27 mouse cellular contexts compared by ENCODE assay signal in the genomic region with DNA sequence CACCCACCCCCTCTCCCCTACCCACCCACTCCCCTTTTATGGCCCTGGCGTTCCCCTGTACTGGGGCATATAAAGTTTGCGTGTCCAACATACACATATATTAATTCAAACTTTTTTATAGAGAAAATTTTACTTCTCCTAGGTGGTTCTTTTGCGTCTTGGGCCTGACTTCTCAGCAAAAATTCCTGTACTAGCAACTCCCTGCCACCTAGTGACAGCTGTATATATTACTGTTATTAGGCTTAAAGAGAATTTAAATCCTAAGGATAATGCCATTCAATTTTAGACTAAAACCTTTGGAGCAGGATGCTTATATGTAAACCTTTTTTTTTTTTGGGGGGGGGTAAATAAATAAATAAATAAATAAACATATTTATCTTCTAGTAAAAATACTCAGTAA. TPM values are rescaled to one million over a fixed set of nuclear protein-coding genes. Genes with fewer than 3 reads are reported as not detected.
DNase-seq lines count a peak whose midpoint lies in the region; ATAC-seq and TF ChIP-seq lines count a peak whose summit lies in the region.
"Had no signal": no experiment of that assay in that cellular context is flagged by ENCODE, and none has a peak within 500 bp of the region (broad histone marks: within the 10 kb centered on the region; RNA-seq: fewer than 3 reads in every experiment).

No protein-coding gene starts in this region.

- peak; percentile 24; the same call in 1 of the 2 replicates for TF ChIP-seq CTCF in intestine, postnatal 0 days (IDR thresholded peaks at IDR 0.05; ENCODE audit: low read depth)
- TF ChIP-seq CTCF in lung, postnatal 0 days (IDR thresholded peaks at IDR 0.05) = peak; percentile 15; the same call in 1 of the 2 replicates

- H3K36me3 ChIP-seq in intestine, postnatal 0 days (ENCODE audit: control insufficient read depth, insufficient read depth) = no peaks in the 10 kb centered on the region
- no peaks in the 10 kb centered on the region for H3K36me3 ChIP-seq in intestine, embryonic 16.5 days (ENCODE audit: control insufficient read depth, insufficient read depth, low read length)
- H3K36me3 ChIP-seq in lung, postnatal 0 days (ENCODE audit: insufficient read depth, low read length) = no peaks in the 10 kb centered on the region
- peaks cover 14% of the 10 kb centered on the region for H3K36me3 ChIP-seq in liver, embryonic 12.5 days
- H3K36me3 ChIP-seq: midbrain, embryonic 15.5 days had no signal

- H3K27me3 ChIP-seq in intestine, postnatal 0 days (replicated peaks; ENCODE audit: control insufficient read depth, insufficient read depth, low read length) = no peaks in the 10 kb centered on the region
- no peaks in the 10 kb centered on the region for H3K27me3 ChIP-seq in intestine, embryonic 16.5 days (replicated peaks; ENCODE audit: control insufficient read depth, insufficient read depth, low read length)
- no peaks in the 10 kb centered on the region for H3K27me3 ChIP-seq in lung, postnatal 0 days (replicated peaks; ENCODE audit: insufficient read depth, low read length)
- H3K27me3 ChIP-seq in liver, embryonic 12.5 days (replicated peaks) = no peaks in the 10 kb centered on the region
- H3K27me3 ChIP-seq: embryonic facial prominence, embryonic 15.5 days; forebrain, embryonic 15.5 days; heart, embryonic 12.5 days; megakaryocyte, embryonic 14.5 days; midbrain, embryonic 15.5 days; stomach, embryonic 15.5 days had no signal

- H3K4me3 ChIP-seq in intestine, postnatal 0 days (ENCODE audit: low read depth, low read length) = no peak overlapping the region
- H3K4me3 ChIP-seq in intestine, embryonic 16.5 days (ENCODE audit: low read length) = no peak overlapping the region
- H3K4me3 ChIP-seq in lung, postnatal 0 days (ENCODE audit: low read depth, low read length) = no peak overlapping the region
- H3K4me3 ChIP-seq in liver, embryonic 12.5 days = no peak overlapping the region
- H3K4me3 ChIP-seq: embryonic facial prominence, embryonic 15.5 days; forebrain, embryonic 15.5 days; heart, embryonic 12.5 days; megakaryocyte, embryonic 14.5 days; midbrain, embryonic 15.5 days; stomach, embryonic 15.5 days had no signal

- no peak overlapping the region for H3K4me2 ChIP-seq in intestine, postnatal 0 days (replicated peaks; ENCODE audit: low read depth)
- H3K4me2 ChIP-seq in intestine, embryonic 16.5 days (ENCODE audit: low read depth, low read length) = no peak overlapping the region
- H3K4me2 ChIP-seq in lung, postnatal 0 days (replicated peaks; ENCODE audit: low read depth, low read length) = no peak overlapping the region
- no peak overlapping the region for H3K4me2 ChIP-seq in liver, embryonic 12.5 days
- H3K4me2 ChIP-seq: embryonic facial prominence, embryonic 15.5 days; forebrain, embryonic 15.5 days; heart, embryonic 12.5 days; midbrain, embryonic 15.5 days; stomach, embryonic 15.5 days had no signal

- H3K27ac ChIP-seq in intestine, postnatal 0 days (ENCODE audit: low read depth, low read length) = no peak overlapping the region
- H3K27ac ChIP-seq in intestine, embryonic 16.5 days (ENCODE audit: low read length) = no peak overlapping the region
- H3K27ac ChIP-seq in lung, postnatal 0 days (ENCODE audit: low read length) = no peak overlapping the region
- no peak overlapping the region for H3K27ac ChIP-seq in liver, embryonic 12.5 days
- H3K27ac ChIP-seq: embryonic facial prominence, embryonic 15.5 days; forebrain, embryonic 15.5 days; midbrain, embryonic 15.5 days; stomach, embryonic 15.5 days had no signal

- DNase-seq in lung, postnatal 0 days (ENCODE audit: low spot score) = peak; percentile 31
- DNase-seq in lung, postnatal 36 days = no peak
- DNase-seq in NIH3T3 (ENCODE audit: low read depth) = peak; percentile 52
- no peak for DNase-seq in yolk sac, embryonic 10.5 days (ENCODE audit: low spot score)
- DNase-seq: adrenal gland, postnatal 14 days; B cell, adult 2 months; cerebellum, adult 11 months; cerebellum, adult 9-11 months; gastrocnemius, postnatal 14 days; heart, adult 11 months; heart, postnatal 14 days; kidney, adult 2 months; kidney, postnatal 25 days; liver; lung, postnatal 14 days; right cerebral cortex, adult 18-20 months; thymus, adult 2 months; thymus, postnatal 4 days had no signal

- no peaks in the 10 kb centered on the region for H3K4me1 ChIP-seq in intestine, postnatal 0 days (replicated peaks; ENCODE audit: control insufficient read depth, insufficient read depth, low read length)
- no peaks in the 10 kb centered on the region for H3K4me1 ChIP-seq in intestine, embryonic 16.5 days (ENCODE audit: control insufficient read depth, insufficient read depth, low read length)
- H3K4me1 ChIP-seq in lung, postnatal 0 days (ENCODE audit: insufficient read depth, low read depth, low read length) = no peaks in the 10 kb centered on the region
- H3K4me1 ChIP-seq in liver, embryonic 12.5 days = peaks cover 7% of the 10 kb centered on the region
- H3K4me1 ChIP-seq: forebrain, embryonic 15.5 days; heart, embryonic 12.5 days; midbrain, embryonic 15.5 days; stomach, embryonic 15.5 days had no signal

- no peaks in the 10 kb centered on the region for H3K9me3 ChIP-seq in intestine, postnatal 0 days (ENCODE audit: control insufficient read depth)
- H3K9me3 ChIP-seq in intestine, embryonic 16.5 days (ENCODE audit: control insufficient read depth, low read length) = no peaks in the 10 kb centered on the region
- H3K9me3 ChIP-seq in lung, postnatal 0 days (ENCODE audit: low read length) = no peaks in the 10 kb centered on the region
- H3K9me3 ChIP-seq in liver, embryonic 12.5 days (replicated peaks) = no peaks in the 10 kb centered on the region
- H3K9me3 ChIP-seq: embryonic facial prominence, embryonic 15.5 days; forebrain, embryonic 15.5 days; midbrain, embryonic 15.5 days; stomach, embryonic 15.5 days had no signal

- WGBS in intestine, postnatal 0 days = 77% methylated on average over 3 of the region's 3 CpGs
- WGBS in intestine, embryonic 16.5 days = 75% methylated on average over 3 of the region's 3 CpGs
- WGBS in lung, postnatal 0 days = 69% methylated on average over 3 of the region's 3 CpGs
- WGBS in liver, embryonic 12.5 days (ENCODE audit: insufficient replicate concordance) = 62% methylated on average over 3 of the region's 3 CpGs

- no peak for ATAC-seq in intestine, postnatal 0 days
- ATAC-seq in intestine, embryonic 16.5 days = no peak
- ATAC-seq in lung, postnatal 0 days = no peak
- ATAC-seq in liver, embryonic 12.5 days = no peak
- ATAC-seq: forebrain, embryonic 15.5 days; midbrain, embryonic 15.5 days had no signal

- no peak for TF ChIP-seq EP300 in lung, postnatal 0 days (IDR thresholded peaks at IDR 0.05)

- no peak overlapping the region for H3K9ac ChIP-seq in intestine, postnatal 0 days (ENCODE audit: low read depth, low read length)
- no peak overlapping the region for H3K9ac ChIP-seq in intestine, embryonic 16.5 days (ENCODE audit: low read depth, low read length)
- no peak overlapping the region for H3K9ac ChIP-seq in lung, postnatal 0 days (replicated peaks; ENCODE audit: low read depth)
- no peak overlapping the region for H3K9ac ChIP-seq in liver, embryonic 12.5 days
- H3K9ac ChIP-seq: embryonic facial prominence, embryonic 15.5 days; forebrain, embryonic 15.5 days; heart, embryonic 12.5 days; midbrain, embryonic 15.5 days; stomach, embryonic 15.5 days had no signal

RNA-seq across cellular contexts. Expression of a gene that starts 21.3 kb away (rescaled TPM):
- polyA plus RNA-seq in intestine, postnatal 0 days (2015; fragmentation: Nextera tagmentation; extraction: Ambion mirVana) = 4.6 and 5.3 TPM in 2 replicates
- 5.3 and 6.1 TPM in 2 replicates for polyA plus RNA-seq in intestine, embryonic 16.5 days (2015; fragmentation: Nextera tagmentation; extraction: Ambion mirVana)
- polyA plus RNA-seq in lung, postnatal 0 days (2015; fragmentation: Nextera tagmentation; extraction: Ambion mirVana) = 4.8 and 5.8 TPM in 2 replicates
- polyA plus RNA-seq in liver, embryonic 12.5 days (2016; fragmentation: Nextera tagmentation; extraction: Ambion mirVana) = 6.2 and 7.4 TPM in 2 replicates

RNA-seq across cellular contexts. Expression of a gene that starts 24.7 kb away (rescaled TPM):
- 12.3 and 12.5 TPM in 2 replicates for polyA plus RNA-seq in intestine, postnatal 0 days (2015; fragmentation: Nextera tagmentation; extraction: Ambion mirVana)
- polyA plus RNA-seq in intestine, embryonic 16.5 days (2015; fragmentation: Nextera tagmentation; extraction: Ambion mirVana) = 18.7 and 21.5 TPM in 2 replicates
- 20.3 TPM in 2 replicates for polyA plus RNA-seq in lung, postnatal 0 days (2015; fragmentation: Nextera tagmentation; extraction: Ambion mirVana)
- 19.1 and 21.5 TPM in 2 replicates for polyA plus RNA-seq in liver, embryonic 12.5 days (2016; fragmentation: Nextera tagmentation; extraction: Ambion mirVana)

RNA-seq across cellular contexts. Expression of a gene that starts 37.4 kb away (rescaled TPM):
- 8.0 and 9.3 TPM in 2 replicates for polyA plus RNA-seq in intestine, postnatal 0 days (2015; fragmentation: Nextera tagmentation; extraction: Ambion mirVana)
- 17.2 and 19.4 TPM in 2 replicates for polyA plus RNA-seq in intestine, embryonic 16.5 days (2015; fragmentation: Nextera tagmentation; extraction: Ambion mirVana)
- 34.6 and 38.7 TPM in 2 replicates for polyA plus RNA-seq in lung, postnatal 0 days (2015; fragmentation: Nextera tagmentation; extraction: Ambion mirVana)
- polyA plus RNA-seq in liver, embryonic 12.5 days (2016; fragmentation: Nextera tagmentation; extraction: Ambion mirVana) = 14.5 and 14.8 TPM in 2 replicates

Comparison
In these comparisons a context has a peak if more than half of its experiments do, and no peak if none do; other contexts are left out.
1. DNase-seq: peak in lung, postnatal 0 days (single experiment) and NIH3T3 (single experiment); none in lung, postnatal 36 days (single experiment) and yolk sac, embryonic 10.5 days (single experiment).